In genomic region chr12:80227835-80228234, GRCm38 (mm10) we compare ENCODE assay signal across 9 mouse cellular contexts. TPM values are rescaled to one million over a fixed set of nuclear protein-coding genes. Genes with fewer than 3 reads are reported as not detected.
A peak's percentile ranks its signal among the peaks of the same experiment; 100 is the strongest.
DNase-seq lines count a peak whose midpoint lies in the region; ATAC-seq and TF ChIP-seq lines count a peak whose summit lies in the region.
"Had no signal": no experiment of that assay in that cellular context is flagged by ENCODE, and none has a peak within 500 bp of the region (broad histone marks: within the 10 kb centered on the region; RNA-seq: fewer than 3 reads in every experiment).

No protein-coding gene starts in this region.

- ATAC-seq in forebrain, embryonic 12.5 days (ENCODE audit: low FRiP score) = 0 out of 2 replicates have a peak, but pooled peaks have one; percentile 21
- no peak for ATAC-seq in kidney, postnatal 0 days (replicated peaks; ENCODE audit: low FRiP score, low read depth)

- no peak overlapping the region for H3K4me2 ChIP-seq in forebrain, embryonic 12.5 days
- no peak overlapping the region for H3K4me2 ChIP-seq in kidney, postnatal 0 days (ENCODE audit: low read length)
- H3K4me2 ChIP-seq in myocyte (ENCODE audit: low read depth) = peak overlapping the region; percentile 75

- no peaks in the 10 kb centered on the region for H3K36me3 ChIP-seq in forebrain, embryonic 12.5 days (replicated peaks)
- H3K36me3 ChIP-seq in kidney, postnatal 0 days (ENCODE audit: insufficient read depth, low read length) = no peaks in the 10 kb centered on the region
- H3K36me3 ChIP-seq in myocyte (ENCODE audit: control insufficient read depth, insufficient read depth) = no peaks in the 10 kb centered on the region

- H3K27ac ChIP-seq in forebrain, embryonic 12.5 days = peak overlapping the region; percentile 57
- H3K27ac ChIP-seq in kidney, postnatal 0 days = peak overlapping the region; percentile 71; the same call in 1 of the 2 replicates
- H3K27ac ChIP-seq: liver, embryonic 14.5 days had no signal

- H3K9me3 ChIP-seq in forebrain, embryonic 12.5 days = no peaks in the 10 kb centered on the region
- no peaks in the 10 kb centered on the region for H3K9me3 ChIP-seq in kidney, postnatal 0 days (replicated peaks; ENCODE audit: low read length)

- no peaks in the 10 kb centered on the region for H3K27me3 ChIP-seq in forebrain, embryonic 12.5 days
- H3K27me3 ChIP-seq in kidney, postnatal 0 days (ENCODE audit: insufficient read depth, low read length) = no peaks in the 10 kb centered on the region
- no peaks in the 10 kb centered on the region for H3K27me3 ChIP-seq in myocyte (ENCODE audit: control insufficient read depth, insufficient read depth, insufficient read length)

- TF ChIP-seq CTCF in kidney, postnatal 0 days (IDR thresholded peaks at IDR 0.05; ENCODE audit: low read depth) = no peak

- no peak overlapping the region for H3K9ac ChIP-seq in forebrain, embryonic 12.5 days
- H3K9ac ChIP-seq in kidney, postnatal 0 days (ENCODE audit: low read depth, low read length) = no peak overlapping the region
- H3K9ac ChIP-seq: liver, embryonic 14.5 days had no signal

- no peak overlapping the region for H3ac ChIP-seq in myocyte (ENCODE audit: control insufficient read depth, insufficient read length)

- H3K79me2 ChIP-seq in myocyte (ENCODE audit: control insufficient read depth, insufficient read depth) = peaks cover 80% of the 10 kb centered on the region

- 17% methylated on average over 3 of the region's 3 CpGs for WGBS in forebrain, embryonic 12.5 days
- 36% methylated on average over 3 of the region's 3 CpGs for WGBS in kidney, postnatal 0 days

- H3K4me1 ChIP-seq in forebrain, embryonic 12.5 days = peaks cover 66% of the 10 kb centered on the region
- peaks cover 57% of the 10 kb centered on the region for H3K4me1 ChIP-seq in kidney, postnatal 0 days (replicated peaks; ENCODE audit: insufficient read depth, low read length)

- intact Hi-C loops in gastrocnemius, postnatal 14 days (cut with DNase I; ENCODE audit: low total_unique reads) = no loop called here

- TF ChIP-seq POLR2A in myocyte (IDR thresholded peaks at IDR 0.05; ENCODE audit: insufficient read length, low read depth) = no peak

- H3K4me3 ChIP-seq in forebrain, embryonic 12.5 days (replicated peaks) = no peak overlapping the region
- H3K4me3 ChIP-seq in kidney, postnatal 0 days (replicated peaks; ENCODE audit: low read depth, low read length) = no peak overlapping the region
- H3K4me3 ChIP-seq in myocyte = no peak overlapping the region

- DNase-seq in right cerebral cortex, postnatal 10 days (ENCODE audit: low spot score in 2 of 2) = peak; percentile 44 to 46
- DNase-seq in right cerebral cortex, postnatal 25 days = no peak
- DNase-seq in kidney, postnatal 0 days (ENCODE audit: low spot score) = no peak
- DNase-seq in yolk sac, embryonic 10.5 days (ENCODE audit: low spot score) = no peak
- DNase-seq in gastrocnemius, postnatal 14 days = no peak
- no peak for DNase-seq in gastrocnemius, adult 8-10 months (ENCODE audit: low spot score in 2 of 2)

TF ChIP-seq in myocyte, 11 proteins besides CTCF, POLR2A, EP300 and RAD21:
- TF ChIP-seq MYOG (IDR thresholded peaks at IDR 0.05; ENCODE audit: control insufficient read depth in 1 of 3, insufficient read depth in 1 of 3, insufficient read length in 2 of 3, low read depth in 2 of 3) (peak in 1 of 3 experiments; percentile 37), SRF (IDR thresholded peaks at IDR 0.05; ENCODE audit: control insufficient read depth, insufficient read length, low read depth) (no peak), MYOD1 (IDR thresholded peaks at IDR 0.05; ENCODE audit: control insufficient read depth in 1 of 3, insufficient read length in 2 of 3, low read depth in 2 of 3) (peak in 1 of 3 experiments; percentile 20)

RNA-seq across cellular contexts. Expression of gene Actn1, which starts 32.3 kb away (rescaled TPM):
- 18.5 and 21.9 TPM in 2 replicates for polyA plus RNA-seq in forebrain, embryonic 12.5 days (2016; fragmentation: Nextera tagmentation; extraction: Ambion mirVana)
- 32.5 and 37.1 TPM in 2 replicates for polyA plus RNA-seq in kidney, postnatal 0 days (2015; fragmentation: Nextera tagmentation; extraction: Ambion mirVana)
- polyA plus RNA-seq in myocyte (2012; fragmentation: generic; extraction: Trizol) = 166 TPM
- total RNA-seq in gastrocnemius, postnatal 14 days (2021) = 10 to 100 TPM; 18.3 to 22.5 TPM
- total RNA-seq in gastrocnemius, adult 8-10 months (2022) = 1 to 10 TPM; 6.1 to 9.6 (median 7.4) TPM

Comparison
In these comparisons a context has a peak if more than half of its experiments do, and no peak if none do; other contexts are left out.
1. DNase-seq: peak in right cerebral cortex, postnatal 10 days (2 of 2); none in right cerebral cortex, postnatal 25 days (single experiment), kidney, postnatal 0 days (single experiment), yolk sac, embryonic 10.5 days (single experiment), gastrocnemius, postnatal 14 days (single experiment) and gastrocnemius, adult 8-10 months (0 of 2).